Mouse (Mus musculus) CH12.LX (cell line): Measurements from ENCODE around the gene Lrrc8a. TPM values are rescaled to one million over a fixed set of nuclear protein-coding genes. Genes with fewer than 3 reads are reported as not detected.

Experiments used
- DNase-seq: peaks from one replicate; pipeline ENCODE4 v3.0.0-alpha.2; 2013; ENCODE audit errors: extremely low read depth
- H3K27ac ChIP-seq: 2 replicates; pipeline ENCODE4 v1.5.1; 2012; ENCODE audit warnings: low read depth, mild to moderate bottlenecking, control low read depth, moderate library complexity; ENCODE audit not compliant: insufficient read depth
- H3K27me3 ChIP-seq: replicated peaks from 2 replicates; pipeline ENCODE3; 2012; ENCODE audit warnings: inconsistent platforms
- H3K36me3 ChIP-seq, 2 experiments: replicated peaks in 1 of 2; 2 replicates each; pipeline versions ENCODE3 to v1.6.1; 2012; ENCODE audit warnings: inconsistent platforms in 1 of 2, low read length in 1 of 2, mild to moderate bottlenecking in 1 of 2, mixed read lengths in 1 of 2, moderate library complexity in 1 of 2; ENCODE audit not compliant: control insufficient read depth in 1 of 2, insufficient read depth in 1 of 2
- H3K4me1 ChIP-seq, 2 experiments: 2 replicates each; pipeline ENCODE4 v1.6.1; 2012; ENCODE audit warnings: inconsistent platforms in 1 of 2, moderate library complexity in 1 of 2; ENCODE audit not compliant: insufficient read depth in 2 of 2, control insufficient read depth in 1 of 2
- H3K4me2 ChIP-seq: 2 replicates; pipeline ENCODE4 v1.6.1; 2012; ENCODE audit warnings: low read depth, mild to moderate bottlenecking, control low read depth; ENCODE audit not compliant: poor library complexity, insufficient read depth, severe bottlenecking
- H3K4me3 ChIP-seq, 3 experiments: fragments of 150-350 bp in 1 of 3; sonication (generic) in 1 of 3; replicated peaks in 1 of 3; 2 replicates each; pipeline versions ENCODE3 to v1.5.1; 2011 to 2012; ENCODE audit warnings: low read depth in 2 of 3, low read length in 2 of 3, mild to moderate bottlenecking in 2 of 3, moderate library complexity in 2 of 3, control low read depth in 1 of 3, improper control_type of control experiment in 1 of 3, inconsistent platforms in 1 of 3, mixed read lengths in 1 of 3; ENCODE audit not compliant: poor library complexity in 1 of 3
- H3K79me2 ChIP-seq: replicated peaks from 2 replicates; pipeline ENCODE4 v1.6.1; 2012; ENCODE audit warnings: mild to moderate bottlenecking, moderate library complexity; ENCODE audit not compliant: control insufficient read depth, poor library complexity, insufficient read depth, severe bottlenecking; ENCODE audit errors: extremely low read depth
- H3K9ac ChIP-seq: 2 replicates; pipeline ENCODE4 v1.6.1; 2012; ENCODE audit warnings: low read depth, mild to moderate bottlenecking, control low read depth, moderate library complexity; ENCODE audit not compliant: insufficient read depth
- H3K9me3 ChIP-seq: replicated peaks from 2 replicates; pipeline ENCODE3; 2012; ENCODE audit warnings: low read length, inconsistent platforms, mixed read lengths
- BHLHE40 ChIP-seq: IDR thresholded peaks from 2 replicates; pipeline ENCODE4 v1.6.1; 2011; ENCODE audit warnings: mild to moderate bottlenecking, low read depth, low read length, improper control_type of control experiment
- CHD2 ChIP-seq: IDR thresholded peaks from 2 replicates; pipeline ENCODE4 v1.6.1; 2011; ENCODE audit warnings: low read length, improper control_type of control experiment
- CTCF ChIP-seq, 2 experiments: IDR thresholded peaks in 1 of 2; conservative IDR thresholded peaks in 1 of 2; 2 replicates each; pipeline ENCODE4 v1.5.1; 2011 to 2012; ENCODE audit warnings: low read depth in 2 of 2, low read length in 2 of 2, improper control_type of control experiment in 1 of 2, inconsistent platforms in 1 of 2, mild to moderate bottlenecking in 1 of 2, moderate library complexity in 1 of 2
- E2F4 ChIP-seq: IDR thresholded peaks from 2 replicates; pipeline ENCODE4 v1.6.1; 2011; ENCODE audit warnings: low read depth, low read length, improper control_type of control experiment; ENCODE audit not compliant: insufficient replicate concordance
- ELF1 ChIP-seq: IDR thresholded peaks from 2 replicates; pipeline ENCODE4 v1.6.1; 2014; ENCODE audit warnings: low read depth, mild to moderate bottlenecking, inconsistent platforms, low read length, improper control_type of control experiment
- MAX ChIP-seq: IDR thresholded peaks from 2 replicates; pipeline ENCODE4 v1.6.1; 2011; ENCODE audit warnings: low read length, improper control_type of control experiment
- MYC ChIP-seq: IDR thresholded peaks from 2 replicates; pipeline ENCODE4 v1.6.1; 2011; ENCODE audit warnings: low read depth, mild to moderate bottlenecking, improper control_type of control experiment, low read length
- NELFE ChIP-seq: IDR thresholded peaks from 2 replicates; pipeline ENCODE4 v1.6.1; 2011; ENCODE audit warnings: low read depth, low read length, improper control_type of control experiment
- NRF1 ChIP-seq: IDR thresholded peaks from 2 replicates; pipeline ENCODE4 v1.6.1; 2014; ENCODE audit warnings: low read depth, mild to moderate bottlenecking, inconsistent platforms, low read length, improper control_type of control experiment, moderate library complexity
- POLR2AphosphoS2 ChIP-seq: IDR thresholded peaks from 2 replicates; pipeline ENCODE4 v1.6.1; 2011; ENCODE audit warnings: low read depth, low read length, improper control_type of control experiment
- RAD21 ChIP-seq: IDR thresholded peaks from 2 replicates; pipeline ENCODE4 v1.6.1; 2011; ENCODE audit warnings: low read depth, mild to moderate bottlenecking, low read length, improper control_type of control experiment, moderate library complexity
- RCOR1 ChIP-seq: conservative IDR thresholded peaks from 2 replicates; pipeline ENCODE4 v1.6.1; 2012; ENCODE audit warnings: low read depth, mild to moderate bottlenecking, inconsistent platforms, low read length, improper control_type of control experiment
- SIN3A ChIP-seq: IDR thresholded peaks from 2 replicates; pipeline ENCODE4 v1.6.1; 2012; ENCODE audit warnings: low read length, improper control_type of control experiment, inconsistent platforms
- SMC3 ChIP-seq: IDR thresholded peaks from 2 replicates; pipeline ENCODE4 v1.6.1; 2011; ENCODE audit warnings: low read depth, low read length, improper control_type of control experiment
- TCF12 ChIP-seq: IDR thresholded peaks from 2 replicates; pipeline ENCODE4 v1.6.1; 2014; ENCODE audit warnings: low read depth, mild to moderate bottlenecking, inconsistent platforms, low read length, improper control_type of control experiment
- UBTF ChIP-seq: IDR thresholded peaks from 2 replicates; pipeline ENCODE4 v1.6.1; 2012; ENCODE audit warnings: low read depth, mild to moderate bottlenecking, inconsistent platforms, low read length, improper control_type of control experiment, moderate library complexity
- USF1 ChIP-seq: IDR thresholded peaks from 2 replicates; pipeline ENCODE4 v1.6.1; 2014; ENCODE audit warnings: low read depth, mild to moderate bottlenecking, inconsistent platforms, low read length, improper control_type of control experiment
- ZMIZ1 ChIP-seq: IDR thresholded peaks from 2 replicates; pipeline ENCODE4 v1.6.1; 2012; ENCODE audit warnings: low read depth, mild to moderate bottlenecking, inconsistent platforms, low read length, improper control_type of control experiment
- dilution Hi-C: fragments of 300-500 bp; cut with MboI; formaldehyde crosslinking; loops from 2 replicates; pipeline ENCODE4 v1.14.3; 2020; ENCODE audit warnings: low sequenced_read_pairs; ENCODE audit not compliant: extremely low pct_unique_long_range_greater_than_20kb, extremely low pct_ligation_motif_present
- in situ Hi-C: fragments of 300-500 bp; cut with MboI; formaldehyde crosslinking; loops from 3 replicates; pipeline ENCODE4 v1.14.3; 2019; ENCODE audit warnings: low sequenced_read_pairs, low pct_ligation_motif_present, low pct_unique_long_range_greater_than_20kb, mixed read lengths
- polyA plus RNA-seq: library from polyadenylated mRNA; unstranded; fragments of >175 nt; gene quantifications from 2 replicates; pipeline ENCODE4 v1.2.1, GENCODE M21; 2012; ENCODE audit warnings: low read depth; ENCODE audit not compliant: insufficient read length
- total RNA-seq, 2 experiments: library from RNA; depleted of rRNA; stranded (reverse); fragments of 300-350 nt in 1 of 2; fragments of >200 nt in 1 of 2; gene quantifications; 2 replicates each; pipeline ENCODE4 v1.2.3; 2012 to 2014

The Lrrc8a gene
- total and polyA plus RNA-seq, 3 experiments: 1.4 to 2.8 (median 1.8) TPM

DNA sequence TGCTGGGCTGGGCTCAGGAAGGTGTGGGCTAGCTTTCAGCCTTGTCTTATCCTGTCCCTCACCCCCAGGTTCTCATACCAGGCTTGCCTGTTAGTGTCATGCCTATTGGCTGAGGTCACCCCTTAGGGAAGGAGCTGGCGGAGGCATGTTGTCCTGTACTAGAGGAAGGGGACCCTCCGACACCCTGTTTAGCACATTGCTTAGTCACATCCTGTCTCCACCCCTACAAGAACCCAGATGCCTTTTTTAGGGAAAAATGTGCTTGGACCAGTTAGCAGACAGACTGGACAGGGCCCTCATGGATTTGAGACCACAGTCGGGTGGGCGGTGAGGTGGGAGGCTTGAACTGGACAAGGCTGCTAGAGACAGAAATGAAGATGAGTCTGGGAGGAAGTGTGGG, 21.1 kb downstream of the Lrrc8a start:
- H3K4me3 ChIP-seq: no peak overlapping the region
- H3K79me2 ChIP-seq: no peaks in the 10 kb centered on the region
- TF ChIP-seq SIN3A: no peak
- no peak for TF ChIP-seq MAX
- H3K9me3 ChIP-seq: no peaks in the 10 kb centered on the region
- peaks cover 46 to 82% of the 10 kb centered on the region in 2 experiments for H3K36me3 ChIP-seq
- H3K27ac ChIP-seq: no peak overlapping the region
- H3K9ac ChIP-seq: no peak overlapping the region
- in situ Hi-C loops (no loop called here), dilution Hi-C loops (no loop called here)
- H3K4me1 ChIP-seq: peaks cover 10 to 29% of the 10 kb centered on the region in 2 experiments
- no peaks in the 10 kb centered on the region for H3K27me3 ChIP-seq
- H3K4me2 ChIP-seq: no peak overlapping the region
- no peak for DNase-seq

DNA sequence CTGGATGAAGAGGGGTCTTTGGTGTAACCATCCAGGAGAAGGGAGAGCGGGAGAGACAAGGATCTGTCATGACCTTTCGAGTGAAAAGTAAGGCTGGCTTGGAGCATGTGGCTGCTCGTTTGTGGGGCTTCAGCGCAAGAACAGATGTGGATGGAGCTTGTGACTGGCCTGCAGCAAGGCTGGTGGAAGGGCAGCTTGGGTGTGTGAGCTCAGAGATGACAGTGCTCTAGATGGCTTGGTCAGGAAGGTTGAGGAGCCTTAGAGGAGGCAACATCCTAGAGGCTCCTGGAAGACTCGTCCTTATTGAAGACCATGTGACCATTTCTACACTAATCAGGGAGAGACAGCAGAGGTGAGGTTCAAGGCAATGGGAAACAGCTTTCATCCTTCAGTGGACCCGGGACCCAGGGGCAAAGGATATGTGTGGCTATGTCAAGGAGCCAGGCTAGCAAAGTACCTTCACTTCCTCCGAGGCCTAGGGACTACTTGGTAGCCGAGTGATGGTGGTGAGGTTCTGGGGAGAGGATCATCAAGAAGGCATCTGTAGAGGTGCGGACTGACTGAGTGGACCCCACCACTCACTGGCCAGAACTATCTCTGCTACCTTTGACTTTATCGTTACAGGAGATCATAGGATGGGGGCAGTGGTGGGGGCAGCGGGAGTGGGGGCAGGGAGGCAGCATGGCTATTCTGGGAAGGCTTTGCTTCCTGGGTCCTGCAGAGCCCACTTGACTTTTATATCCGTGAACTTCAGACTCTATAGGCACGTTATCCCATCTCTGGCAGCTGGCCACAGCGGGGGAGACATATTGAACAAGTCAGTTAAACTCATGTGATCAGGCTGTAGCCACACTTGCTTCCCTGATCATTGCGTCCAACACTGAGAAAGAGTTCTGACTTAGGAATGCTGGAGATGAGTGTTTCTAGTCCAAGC, 21.9 kb downstream of the Lrrc8a start:
- peaks cover 10 to 29% of the 10 kb centered on the region in 2 experiments for H3K4me1 ChIP-seq
- DNase-seq: no peak
- peaks cover 46 to 90% of the 10 kb centered on the region in 2 experiments for H3K36me3 ChIP-seq
- H3K4me3 ChIP-seq: no peak overlapping the region
- H3K9me3 ChIP-seq: no peaks in the 10 kb centered on the region
- dilution Hi-C loops (no loop called here), in situ Hi-C loops (no loop called here)
- H3K9ac ChIP-seq: no peak overlapping the region
- TF ChIP-seq CHD2 (no peak), TCF12 (no peak), E2F4 (no peak), SMC3 (no peak), RCOR1 (no peak), USF1 (no peak), NELFE (no peak), ZMIZ1 (no peak), UBTF (no peak)
- H3K27me3 ChIP-seq: no peaks in the 10 kb centered on the region
- no peak overlapping the region for H3K27ac ChIP-seq
- H3K4me2 ChIP-seq: no peak overlapping the region
- H3K79me2 ChIP-seq: no peaks in the 10 kb centered on the region

DNA sequence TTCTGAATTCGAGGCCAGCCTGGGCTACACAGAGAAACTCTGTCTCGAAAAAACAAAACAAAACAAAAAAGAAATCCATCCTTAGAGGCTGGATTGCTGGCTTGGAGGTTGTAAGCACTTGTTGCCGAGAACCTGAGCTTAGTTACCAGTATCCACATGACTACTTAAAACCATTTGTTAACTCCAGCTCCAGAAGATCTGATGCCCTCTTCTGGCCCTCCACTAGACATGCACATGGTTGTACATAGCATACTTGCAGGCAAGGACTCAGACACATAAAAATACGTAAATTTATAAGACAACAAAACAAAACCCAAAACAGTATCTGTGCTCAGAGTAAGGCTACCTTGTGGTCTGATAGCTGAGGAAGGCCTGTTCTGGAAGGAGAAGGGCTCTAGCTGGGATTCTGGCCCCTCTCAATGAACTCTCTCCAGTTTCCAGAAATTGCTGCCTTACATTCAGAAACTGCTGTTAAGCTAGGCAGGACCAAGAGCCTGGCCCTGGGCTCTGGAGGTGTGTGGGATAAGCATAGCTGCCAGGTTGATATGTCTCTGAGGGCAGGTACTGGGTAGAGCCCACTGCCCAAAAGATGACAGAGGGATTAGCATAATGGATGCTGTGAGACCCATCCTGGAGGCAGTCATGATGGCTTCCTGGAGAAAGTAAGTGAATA, 23.7 kb downstream of the Lrrc8a start:
- peaks cover 34 to 81% of the 10 kb centered on the region in 2 experiments for H3K36me3 ChIP-seq

More for the DNA sequence above, 23.7 kb downstream of the Lrrc8a start:
- no peaks in the 10 kb centered on the region for H3K79me2 ChIP-seq
- dilution Hi-C loops (no loop called here), in situ Hi-C loops (no loop called here)
- H3K27me3 ChIP-seq: no peaks in the 10 kb centered on the region
- no peak overlapping the region for H3K27ac ChIP-seq
- TF ChIP-seq POLR2AphosphoS2: no peak
- peak; percentile 23 for TF ChIP-seq RAD21
- TF ChIP-seq CTCF (conservative IDR thresholded peaks at IDR 0.05 in 1 of 2, IDR thresholded peaks at IDR 0.05 in 1 of 2; ENCODE audit: low read depth in 2 of 2, low read length in 2 of 2): peak in 1 of 2 experiments; percentile 46; a peak in 2 of 4 replicates
- TF ChIP-seq SMC3: peak; percentile 34
- TF ChIP-seq ELF1: no peak
- TF ChIP-seq MYC: 0 out of 2 replicates have a peak, but pooled peaks have one; percentile 20
- no peak for TF ChIP-seq BHLHE40
- no peak for TF ChIP-seq NRF1
- no peak overlapping the region for H3K9ac ChIP-seq
- H3K9me3 ChIP-seq: no peaks in the 10 kb centered on the region
- DNase-seq: no peak
- H3K4me2 ChIP-seq: no peak overlapping the region
- peaks cover 18 to 44% of the 10 kb centered on the region in 2 experiments for H3K4me1 ChIP-seq
- no peak overlapping the region for H3K4me3 ChIP-seq
